ENCODE assay signal across 26 mouse cellular contexts in the genomic region with DNA sequence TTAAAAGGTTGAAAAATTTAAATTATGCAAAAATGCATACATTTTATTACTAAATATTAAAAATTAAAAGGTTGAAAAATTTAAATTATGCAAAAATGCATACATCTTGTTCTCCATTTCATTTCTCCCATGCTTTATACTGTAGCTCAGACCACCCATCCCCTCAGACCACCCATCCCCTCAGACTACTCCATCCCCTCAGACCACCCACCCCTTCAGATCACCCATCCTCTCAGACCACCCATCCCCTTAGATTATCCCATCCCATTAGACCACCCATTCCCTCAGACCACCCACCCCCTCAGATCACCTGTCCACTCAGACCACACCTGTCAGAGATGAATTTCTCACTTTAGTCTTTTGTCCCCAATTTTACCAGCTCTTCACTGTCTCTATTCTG. TPM values are rescaled to one million over a fixed set of nuclear protein-coding genes. Genes with fewer than 3 reads are reported as not detected.
"Had no signal": no experiment of that assay in that cellular context is flagged by ENCODE, and none has a peak within 500 bp of the region (broad histone marks: within the 10 kb centered on the region; RNA-seq: fewer than 3 reads in every experiment).

No protein-coding gene starts in this region.

- H3K27ac ChIP-seq: kidney, postnatal 0 days; layer of hippocampus, adult 2 months; limb, embryonic 10.5 days; limb, embryonic 13.5 days; liver, embryonic 12.5 days; liver, embryonic 15.5 days; lung, embryonic 15.5 days; midbrain, embryonic 13.5 days; neural tube, embryonic 13.5 days; stomach, postnatal 0 days had no signal

- H3K4me1 ChIP-seq: limb, embryonic 10.5 days; limb, embryonic 13.5 days; liver, embryonic 12.5 days; liver, embryonic 15.5 days; lung, embryonic 15.5 days; megakaryocyte, embryonic 14.5 days; midbrain, embryonic 13.5 days; neural tube, embryonic 13.5 days had no signal

- H3K27me3 ChIP-seq: limb, embryonic 13.5 days; liver, embryonic 12.5 days; liver, embryonic 15.5 days; lung, embryonic 15.5 days; megakaryocyte, embryonic 14.5 days; midbrain, embryonic 13.5 days; neural tube, embryonic 13.5 days had no signal

- ATAC-seq: liver, embryonic 12.5 days; midbrain, embryonic 13.5 days had no signal

- DNase-seq: kidney, adult 2 months; kidney, postnatal 25 days; layer of hippocampus, adult 9-11 months; liver; lung, adult 18-20 months; lung, postnatal 10 days; lung, postnatal 36 days; right cerebral cortex, adult 18-20 months; right cerebral cortex, postnatal 14 days; right cerebral cortex, postnatal 4 days; thymus, adult 2 months; thymus, postnatal 14 days; thymus, postnatal 4 days had no signal

- H3K9ac ChIP-seq: limb, embryonic 13.5 days; liver, embryonic 12.5 days; liver, embryonic 15.5 days; lung, embryonic 15.5 days; midbrain, embryonic 13.5 days; neural tube, embryonic 13.5 days had no signal

- H3K36me3 ChIP-seq: limb, embryonic 10.5 days; limb, embryonic 13.5 days; liver, embryonic 12.5 days; liver, embryonic 15.5 days; lung, embryonic 15.5 days; midbrain, embryonic 13.5 days; neural tube, embryonic 13.5 days had no signal

- H3K9me3 ChIP-seq: limb, embryonic 10.5 days; limb, embryonic 13.5 days; liver, embryonic 12.5 days; liver, embryonic 15.5 days; lung, embryonic 15.5 days; megakaryocyte, embryonic 14.5 days; midbrain, embryonic 13.5 days; neural tube, embryonic 13.5 days had no signal

- H3K4me3 ChIP-seq: layer of hippocampus, adult 2 months; limb, embryonic 10.5 days; limb, embryonic 13.5 days; liver, embryonic 12.5 days; liver, embryonic 15.5 days; lung, embryonic 15.5 days; megakaryocyte, embryonic 14.5 days; midbrain, embryonic 13.5 days; myocyte; neural tube, embryonic 13.5 days had no signal

- H3K4me2 ChIP-seq: limb, embryonic 13.5 days; liver, embryonic 12.5 days; liver, embryonic 15.5 days; lung, embryonic 15.5 days; midbrain, embryonic 13.5 days; neural tube, embryonic 13.5 days had no signal

RNA-seq across cellular contexts. Expression of a gene that starts 58.4 kb away (rescaled TPM):
- total RNA-seq: monocyte, adult 5-6 weeks had no signal
- polyA plus RNA-seq: kidney, adult 2 months; limb, embryonic 10.5 days; myocyte had no signal
